Comparison of ENCODE assay signal across 18 mouse cellular contexts in genomic region chr2:3690221-3690620, GRCm38 (mm10).
DNase-seq lines count a peak whose midpoint lies in the region; ATAC-seq and TF ChIP-seq lines count a peak whose summit lies in the region.
"Had no signal": no experiment of that assay in that cellular context is flagged by ENCODE, and none has a peak within 500 bp of the region (broad histone marks: within the 10 kb centered on the region; RNA-seq: fewer than 3 reads in every experiment).

No protein-coding gene starts in this region.

- intact Hi-C loops in left cerebral cortex, adult 2 months (cut with DNase I) = no loop called here

- no peaks in the 10 kb centered on the region for H3K4me1 ChIP-seq in embryonic facial prominence, embryonic 11.5 days (ENCODE audit: control insufficient read depth, insufficient read depth, low read length)
- no peaks in the 10 kb centered on the region for H3K4me1 ChIP-seq in embryonic facial prominence, embryonic 14.5 days (ENCODE audit: control insufficient read depth, insufficient read depth, low read length)
- H3K4me1 ChIP-seq: forebrain, embryonic 13.5 days; forebrain, embryonic 15.5 days had no signal

- H3K4me3 ChIP-seq in embryonic facial prominence, embryonic 11.5 days (ENCODE audit: low read depth, low read length) = no peak overlapping the region
- H3K4me3 ChIP-seq in embryonic facial prominence, embryonic 14.5 days (ENCODE audit: low read depth, low read length) = no peak overlapping the region
- no peak overlapping the region for H3K4me3 ChIP-seq in left cerebral cortex, adult 2 months
- H3K4me3 ChIP-seq: forebrain, embryonic 13.5 days; forebrain, embryonic 15.5 days had no signal

- no peaks in the 10 kb centered on the region for H3K9me3 ChIP-seq in embryonic facial prominence, embryonic 11.5 days (replicated peaks; ENCODE audit: control insufficient read depth, low read length)
- no peaks in the 10 kb centered on the region; the same call in 1 of the 2 replicates for H3K9me3 ChIP-seq in embryonic facial prominence, embryonic 14.5 days (ENCODE audit: control insufficient read depth, low read length)
- H3K9me3 ChIP-seq: forebrain, embryonic 13.5 days; forebrain, embryonic 15.5 days had no signal

- H3K27ac ChIP-seq in embryonic facial prominence, embryonic 11.5 days (replicated peaks; ENCODE audit: low read depth, low read length) = no peak overlapping the region
- no peak overlapping the region for H3K27ac ChIP-seq in embryonic facial prominence, embryonic 14.5 days (replicated peaks; ENCODE audit: low read depth, low read length)
- H3K27ac ChIP-seq in left cerebral cortex, adult 2 months = no peak overlapping the region
- H3K27ac ChIP-seq: forebrain, embryonic 13.5 days; forebrain, embryonic 15.5 days had no signal

- no peaks in the 10 kb centered on the region for H3K36me3 ChIP-seq in embryonic facial prominence, embryonic 11.5 days (replicated peaks; ENCODE audit: control insufficient read depth, insufficient read depth, low read depth, low read length)
- H3K36me3 ChIP-seq in embryonic facial prominence, embryonic 14.5 days (ENCODE audit: control insufficient read depth, insufficient read depth, low read length) = no peaks in the 10 kb centered on the region
- H3K36me3 ChIP-seq: forebrain, embryonic 15.5 days had no signal

- 0 out of 2 replicates have a peak, but pooled peaks have one; percentile 39 for ATAC-seq in embryonic facial prominence, embryonic 11.5 days (replicated peaks; ENCODE audit: insufficient number of reproducible peaks, low FRiP score, low TSS enrichment, low read depth)
- ATAC-seq in embryonic facial prominence, embryonic 14.5 days (ENCODE audit: low read depth) = peak; percentile 60
- ATAC-seq: forebrain, embryonic 13.5 days; forebrain, embryonic 15.5 days; forebrain, postnatal 0 days had no signal

- H3K4me2 ChIP-seq in embryonic facial prominence, embryonic 11.5 days (ENCODE audit: low read depth, low read length) = no peak overlapping the region
- no peak overlapping the region for H3K4me2 ChIP-seq in embryonic facial prominence, embryonic 14.5 days (ENCODE audit: low read depth, low read length)
- H3K4me2 ChIP-seq: forebrain, embryonic 13.5 days; forebrain, embryonic 15.5 days had no signal

- no peak for TF ChIP-seq CTCF in left cerebral cortex, adult 2 months (IDR thresholded peaks at IDR 0.05)

- H3K27me3 ChIP-seq in embryonic facial prominence, embryonic 11.5 days (ENCODE audit: control insufficient read depth, insufficient read depth, low read length) = no peaks in the 10 kb centered on the region
- H3K27me3 ChIP-seq in embryonic facial prominence, embryonic 14.5 days (replicated peaks; ENCODE audit: control insufficient read depth, insufficient read depth, low read length) = no peaks in the 10 kb centered on the region
- H3K27me3 ChIP-seq: forebrain, embryonic 13.5 days; forebrain, embryonic 15.5 days had no signal

- DNase-seq in embryonic facial prominence, embryonic 11.5 days (ENCODE audit: low spot score) = peak; percentile 49
- peak; percentile 51 for DNase-seq in embryonic facial prominence, embryonic 14.5 days (ENCODE audit: low spot score)
- no peak for DNase-seq in layer of hippocampus, postnatal 10 days (ENCODE audit: low spot score in 2 of 2)
- DNase-seq in left cerebral cortex, adult 2 months (ENCODE audit: extremely low spot score in 1 of 2, low spot score in 2 of 2) = no peak
- DNase-seq in layer of hippocampus, adult 9-11 months = no peak
- DNase-seq: adrenal gland, adult 2 months; adrenal gland, postnatal 10 days; adrenal gland, postnatal 25 days; cerebellum, adult 11 months; cerebellum, adult 18-20 months; cerebellum, adult 8-10 months; cerebellum, adult 9-11 months; cerebellum, postnatal 14 days; cerebellum, postnatal 36 days; embryo, embryonic 11 days; forebrain, postnatal 0 days had no signal

- 47% methylated on average over 4 of the region's 4 CpGs for WGBS in embryonic facial prominence, embryonic 11.5 days
- WGBS in embryonic facial prominence, embryonic 14.5 days = 31% methylated on average over 4 of the region's 4 CpGs

- no peak overlapping the region for H3K9ac ChIP-seq in embryonic facial prominence, embryonic 11.5 days (replicated peaks; ENCODE audit: low read length)
- no peak overlapping the region for H3K9ac ChIP-seq in embryonic facial prominence, embryonic 14.5 days (ENCODE audit: low read depth, low read length)
- H3K9ac ChIP-seq: forebrain, embryonic 13.5 days; forebrain, embryonic 15.5 days; forebrain, postnatal 0 days had no signal

Comparison
In these comparisons a context has a peak if more than half of its experiments do, and no peak if none do; other contexts are left out.
1. DNase-seq: peak in embryonic facial prominence, embryonic 11.5 days (single experiment) and embryonic facial prominence, embryonic 14.5 days (single experiment); none in layer of hippocampus, postnatal 10 days (0 of 2), left cerebral cortex, adult 2 months (0 of 2) and layer of hippocampus, adult 9-11 months (single experiment).